Mouse (Mus musculus): Measurements from ENCODE around the gene Masp1. TPM values are rescaled to one million over a fixed set of nuclear protein-coding genes. Genes with fewer than 3 reads are reported as not detected.

The Masp1 gene
- total RNA-seq, 4 experiments from 2014 or later: 9.8 to 15.4 (median 12.1) TPM

DNA sequence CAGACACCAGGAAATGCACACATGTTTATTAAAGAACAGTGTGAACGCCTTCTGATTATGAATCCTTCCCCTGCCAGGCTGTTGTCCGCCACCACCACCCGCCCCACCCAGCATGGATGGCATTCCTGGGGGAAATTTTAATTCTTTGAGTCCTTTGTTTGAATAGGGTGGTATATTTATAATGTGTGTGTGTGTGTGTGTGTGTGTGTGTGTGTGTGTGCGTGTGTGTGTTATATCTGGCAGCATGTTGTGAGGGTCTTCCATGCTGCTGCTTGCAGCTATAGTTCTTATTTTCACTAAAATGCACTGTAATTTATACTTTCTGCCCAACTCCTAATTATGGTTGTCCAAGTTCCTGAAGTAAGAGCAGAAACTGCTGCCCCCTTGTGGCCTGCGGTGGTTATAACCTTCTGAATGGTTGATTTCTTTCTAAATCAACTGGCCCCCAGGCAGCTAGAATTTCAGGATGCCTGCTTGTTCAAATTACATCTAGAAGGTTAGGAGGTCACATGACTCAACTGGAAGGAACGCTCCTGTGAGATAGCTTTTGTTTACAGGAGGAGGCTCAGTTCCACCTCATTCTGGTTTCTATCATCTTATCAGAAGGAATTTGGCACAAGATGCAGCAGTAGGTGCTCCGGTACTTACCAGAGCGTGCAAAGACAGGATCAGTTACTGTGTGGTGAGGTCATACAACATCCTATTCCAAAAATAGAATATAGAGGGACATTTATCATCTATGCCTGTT is 117.4 kb downstream of the Masp1 start:
- DNase-seq (ENCODE audit: low spot score in 2 of 2): peak; percentile 42 to 84

- no peak for DNase-seq (ENCODE audit: low spot score in 2 of 2)
These were observed 118.7 kb downstream of the Masp1 start for GRCm38 (mm10) chr16:23401959-23402358.

- DNase-seq (ENCODE audit: low spot score in 2 of 2): no peak
These were observed 119.2 kb downstream of the Masp1 start for GRCm38 (mm10) chr16:23401463-23401862.

Other genes with a start within 250 kb of the Masp1 start
- gene Rtp1, start 91.7 kb downstream of the Masp1 start, total RNA-seq (2022): under 1 TPM; 0.27 to 0.57 (median 0.41) TPM
- 1 to 10 TPM; 1.3 to 5.8 (median 3.7) TPM for gene Rtp4, start 524 bp downstream of the Masp1 start, total RNA-seq (2022)

All from layer of hippocampus, adult 8-10 months (tissue).